Mouse (Mus musculus) liver, postnatal 0 days (tissue): Measurements from ENCODE around the gene Btbd19.

Experiments used
- CTCF ChIP-seq: sonication (generic); IDR thresholded peaks from 2 replicates; pipeline ENCODE4 v1.5.1; 2016; ENCODE audit warnings: antibody characterized with exemption, low read depth
- EP300 ChIP-seq: IDR thresholded peaks from 2 replicates; pipeline ENCODE4 v1.6.1; 2016; ENCODE audit warnings: antibody characterized with exemption, low read depth, mild to moderate bottlenecking

DNA sequence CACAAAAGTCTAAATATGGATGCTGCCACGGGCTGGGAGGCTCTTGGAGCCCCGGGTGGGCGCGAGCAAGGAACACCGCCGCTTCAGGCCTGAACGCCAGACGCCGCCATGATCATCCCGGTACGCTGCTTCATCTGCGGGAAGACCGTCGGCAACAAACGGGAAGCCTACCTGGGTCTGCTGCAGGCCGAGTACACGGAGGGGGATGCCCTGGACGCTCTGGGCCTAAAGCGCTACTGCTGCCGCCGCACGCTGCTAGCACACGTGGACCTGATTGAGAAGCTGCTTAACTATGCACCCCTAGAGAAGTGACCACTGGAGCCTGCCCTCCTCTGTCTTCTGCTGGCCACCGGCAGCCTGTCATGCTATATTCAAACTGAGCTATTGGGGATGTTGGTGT is 23.3 kb upstream of the Btbd19 start:
- no peak for TF ChIP-seq EP300
- TF ChIP-seq CTCF = no peak
